Mouse (Mus musculus) cerebellum, adult 11 months (tissue): ENCODE data around the gene Myo18b.

Source experiments
- DNase-seq: peaks from one replicate; pipeline ENCODE4 v3.0.0; 2022

The Myo18b gene

GRCm38 (mm10) chr5:112796086-112796485 is 100.1 kb downstream of the Myo18b start:
- no peak for DNase-seq

GRCm38 (mm10) chr5:112791792-112792780 is 104.1 kb downstream of the Myo18b start:
- no peak for DNase-seq

- DNase-seq = no peak
These were observed 105.6 kb downstream of the Myo18b start for GRCm38 (mm10) chr5:112790376-112791111.

- no peak for DNase-seq
These were observed 107.7 kb downstream of the Myo18b start for GRCm38 (mm10) chr5:112788441-112788840.

- no peak for DNase-seq
These were observed 109.4 kb downstream of the Myo18b start for GRCm38 (mm10) chr5:112786788-112787187.

- no peak for DNase-seq
These were observed 110.1 kb downstream of the Myo18b start for GRCm38 (mm10) chr5:112786031-112786430.

GRCm38 (mm10) chr5:112781719-112782118 is 114.4 kb downstream of the Myo18b start:
- DNase-seq = no peak

- no peak for DNase-seq
These were observed 114.9 kb downstream of the Myo18b start for GRCm38 (mm10) chr5:112781231-112781630.

- peak; percentile 30 for DNase-seq
These were observed 115.8 kb downstream of the Myo18b start for GRCm38 (mm10) chr5:112780383-112780782.

GRCm38 (mm10) chr5:112776781-112777405 is 119.3 kb downstream of the Myo18b start:
- DNase-seq = no peak

- DNase-seq = no peak
These were observed 122.7 kb downstream of the Myo18b start for GRCm38 (mm10) chr5:112773429-112773828.

GRCm38 (mm10) chr5:112771376-112771901 is 124.7 kb downstream of the Myo18b start:
- DNase-seq = no peak

GRCm38 (mm10) chr5:112769721-112770119 is 126.4 kb downstream of the Myo18b start:
- DNase-seq = no peak

- no peak for DNase-seq
These were observed 127.0 kb downstream of the Myo18b start for GRCm38 (mm10) chr5:112769020-112769720.

GRCm38 (mm10) chr5:112768556-112768955 is 127.6 kb downstream of the Myo18b start:
- no peak for DNase-seq

GRCm38 (mm10) chr5:112761415-112762075 is 134.6 kb downstream of the Myo18b start:
- DNase-seq = no peak

- DNase-seq = no peak
These were observed 140.6 kb downstream of the Myo18b start for GRCm38 (mm10) chr5:112755581-112755980.

GRCm38 (mm10) chr5:112749634-112750033 is 146.5 kb downstream of the Myo18b start:
- no peak for DNase-seq

GRCm38 (mm10) chr5:112748001-112748719 is 148.0 kb downstream of the Myo18b start:
- no peak for DNase-seq

- no peak for DNase-seq
These were observed 148.7 kb downstream of the Myo18b start for GRCm38 (mm10) chr5:112747306-112747930.

- DNase-seq = no peak
These were observed 151.0 kb downstream of the Myo18b start for GRCm38 (mm10) chr5:112745176-112745575.
